Mouse (Mus musculus) ES-Bruce4 (cell line): ENCODE measurements around the gene Lrrc4b.

Experiments used
- CTCF ChIP-seq: IDR thresholded peaks from one replicate; pipeline ENCODE4 v1.8.1; 2011; ENCODE audit warnings: low read depth, low read length
- POLR2A ChIP-seq: IDR thresholded peaks from one replicate; pipeline ENCODE4 v1.8.1; 2011; ENCODE audit warnings: low read length; ENCODE audit not compliant: insufficient read depth

DNA sequence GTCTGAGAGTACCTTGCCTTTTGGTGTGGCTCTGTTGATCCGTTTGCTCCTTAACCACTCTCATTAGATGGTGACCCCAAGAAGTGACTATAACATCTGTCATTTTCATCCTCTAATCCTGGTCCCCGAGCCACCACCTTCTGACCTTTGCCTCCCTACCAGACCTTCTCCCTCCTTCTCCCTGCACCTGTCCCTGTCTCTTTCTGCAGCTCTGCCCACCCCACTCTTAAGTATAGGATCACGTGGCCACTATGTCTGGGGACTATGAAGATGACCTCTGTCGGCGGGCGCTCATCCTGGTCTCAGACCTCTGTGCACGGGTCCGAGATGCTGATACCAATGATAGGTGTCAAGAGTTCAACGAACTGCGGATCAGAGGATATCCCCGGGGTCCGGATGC lies 43.1 kb upstream of the Lrrc4b start, which contains the start of gene 1700008O03Rik:
- TF ChIP-seq CTCF (no peak), POLR2A (no peak)
